Mouse (Mus musculus): ENCODE data around the gene Ccdc124.

Ccdc124 gene

GRCm38 (mm10) chr8:70868559-70869198 lies 5.1 kb downstream of the Ccdc124 start:
- DNase-seq = peak; percentile 86 to 92

- DNase-seq = no peak
These were observed 7.2 kb downstream of the Ccdc124 start for GRCm38 (mm10) chr8:70866566-70866965.

GRCm38 (mm10) chr8:70866001-70866520 lies 7.7 kb downstream of the Ccdc124 start:
- no peak for DNase-seq

GRCm38 (mm10) chr8:70865350-70866000 lies 8.3 kb downstream of the Ccdc124 start:
- DNase-seq = peak; percentile 99

- peak; percentile 41 to 59 for DNase-seq
These were observed 9.0 kb downstream of the Ccdc124 start for GRCm38 (mm10) chr8:70864712-70865221.

- DNase-seq = peak in 1 of 2 experiments; percentile 57
These were observed 9.6 kb downstream of the Ccdc124 start for GRCm38 (mm10) chr8:70863956-70864711.

- DNase-seq = peak; percentile 54 to 62
These were observed 10.7 kb downstream of the Ccdc124 start, which contains the start of gene Kcnn1 for GRCm38 (mm10) chr8:70862824-70863641. TSS of gene Kcnn1 (minus strand) at chr8:70863258.

GRCm38 (mm10) chr8:70857516-70857915 lies 16.2 kb downstream of the Ccdc124 start:
- peak in 1 of 2 experiments; percentile 46 for DNase-seq

- peak; percentile 80 to 86 for DNase-seq
These were observed 17.1 kb downstream of the Ccdc124 start for GRCm38 (mm10) chr8:70856541-70857197.

GRCm38 (mm10) chr8:70856028-70856427 lies 17.7 kb downstream of the Ccdc124 start:
- DNase-seq = no peak

GRCm38 (mm10) chr8:70853863-70854262 lies 19.9 kb downstream of the Ccdc124 start:
- DNase-seq = no peak

- DNase-seq = peak in 1 of 2 experiments; percentile 1
These were observed 21.0 kb downstream of the Ccdc124 start for GRCm38 (mm10) chr8:70852595-70853231.

GRCm38 (mm10) chr8:70851837-70852236 lies 21.9 kb downstream of the Ccdc124 start:
- DNase-seq = peak in 1 of 2 experiments; percentile 3

- no peak for DNase-seq
These were observed 22.8 kb downstream of the Ccdc124 start for GRCm38 (mm10) chr8:70850947-70851346.

- DNase-seq = no peak
These were observed 23.4 kb downstream of the Ccdc124 start for GRCm38 (mm10) chr8:70850132-70850845.

GRCm38 (mm10) chr8:70849333-70849990 lies 24.3 kb downstream of the Ccdc124 start:
- no peak for DNase-seq

- DNase-seq = peak in 1 of 2 experiments; percentile 50
These were observed 27.2 kb downstream of the Ccdc124 start for GRCm38 (mm10) chr8:70846371-70847154.

GRCm38 (mm10) chr8:70845108-70845507 lies 28.6 kb downstream of the Ccdc124 start:
- DNase-seq = no peak

GRCm38 (mm10) chr8:70844523-70844922 lies 29.2 kb downstream of the Ccdc124 start:
- peak; percentile 96 for DNase-seq

Data from kidney, postnatal 4 days (tissue).